Mouse (Mus musculus) hindbrain, embryonic 11.5 days (tissue): Measurements from ENCODE around the gene Chn1. TPM values are rescaled to one million over a fixed set of nuclear protein-coding genes. Genes with fewer than 3 reads are reported as not detected.
A peak's percentile ranks its signal among the peaks of the same experiment; 100 is the strongest.

ENCODE experiments used
- ATAC-seq: fragments of 200-750 bp; cut with Nextera tagmentation; 2 replicates; pipeline ENCODE4 v1.8.0; 2017; ENCODE audit warnings: mild to moderate bottlenecking, moderate TSS enrichment, moderate library complexity; ENCODE audit not compliant: low FRiP score
- DNase-seq: peaks from one replicate; pipeline ENCODE4 v3.0.0-alpha.2; 2015; ENCODE audit warnings: low spot score
- H3K27ac ChIP-seq: fragments of 300-500 bp; sonication (generic); 2 replicates; pipeline ENCODE4 v1.5.1; 2014; ENCODE audit warnings: mild to moderate bottlenecking, low read depth, low read length
- H3K27me3 ChIP-seq: fragments of 300-500 bp; sonication (generic); 2 replicates; pipeline ENCODE4 v1.6.1; 2014; ENCODE audit warnings: mild to moderate bottlenecking, low read length, moderate library complexity, mixed read lengths; ENCODE audit not compliant: control insufficient read depth, insufficient read depth
- H3K36me3 ChIP-seq: fragments of 300-500 bp; sonication (generic); 2 replicates; pipeline ENCODE4 v1.6.1; 2014; ENCODE audit warnings: mild to moderate bottlenecking, low read length, moderate library complexity, mixed read lengths; ENCODE audit not compliant: control insufficient read depth, insufficient read depth
- H3K4me1 ChIP-seq: fragments of 300-500 bp; sonication (generic); replicated peaks from 2 replicates; pipeline ENCODE4 v1.6.1; 2014; ENCODE audit warnings: low read length, mixed read lengths; ENCODE audit not compliant: control insufficient read depth, insufficient read depth
- H3K4me2 ChIP-seq: fragments of 300-500 bp; sonication (generic); replicated peaks from 2 replicates; pipeline ENCODE4 v1.6.1; 2014; ENCODE audit warnings: mild to moderate bottlenecking, low read depth, low read length
- H3K4me3 ChIP-seq: fragments of 300-500 bp; sonication (generic); 2 replicates; pipeline ENCODE4 v1.5.1; 2014; ENCODE audit warnings: low read depth, low read length
- H3K9ac ChIP-seq: fragments of 300-500 bp; sonication (generic); 2 replicates; pipeline ENCODE4 v1.6.1; 2014; ENCODE audit warnings: low read depth, low read length
- H3K9me3 ChIP-seq: fragments of 300-500 bp; sonication (generic); 2 replicates; pipeline ENCODE4 v1.6.1; 2016; ENCODE audit warnings: low read length; ENCODE audit not compliant: control insufficient read depth
- WGBS: fragments of 180-500 bp; shearing (Covaris S2); extraction: QIAGEN DNeasy Blood & Tissue Kit; methylation state at CpG from one replicate; pipeline ENCODE4 v1.1.7; 2014; 5-methylcytosine and 5-hydroxymethylcytosine counted together
- polyA plus RNA-seq: library from polyadenylated mRNA; unstranded; fragments of >200 nt; fragmentation: Nextera tagmentation; extraction: Ambion mirVana; gene quantifications from 2 replicates; pipeline ENCODE4 v1.2.1, GENCODE M21; 2014

The Chn1 gene
- polyA plus RNA-seq, 1 experiment from 2014 or later, result 90.3 TPM

GRCm38 (mm10) chr2:73788395-73788794 is 13.2 kb upstream of the Chn1 start:
- 82% methylated on average over 6 of the region's 6 CpGs for WGBS
- no peaks in the 10 kb centered on the region for H3K9me3 ChIP-seq
- no peak overlapping the region for H3K4me2 ChIP-seq
- ATAC-seq (no peak), DNase-seq (no peak)
- no peak overlapping the region for H3K27ac ChIP-seq
- H3K27me3 ChIP-seq, result no peaks in the 10 kb centered on the region
- H3K36me3 ChIP-seq, result no peaks in the 10 kb centered on the region
- H3K4me3 ChIP-seq, result no peak overlapping the region
- H3K9ac ChIP-seq, result no peak overlapping the region
- H3K4me1 ChIP-seq, result no peaks in the 10 kb centered on the region

DNA sequence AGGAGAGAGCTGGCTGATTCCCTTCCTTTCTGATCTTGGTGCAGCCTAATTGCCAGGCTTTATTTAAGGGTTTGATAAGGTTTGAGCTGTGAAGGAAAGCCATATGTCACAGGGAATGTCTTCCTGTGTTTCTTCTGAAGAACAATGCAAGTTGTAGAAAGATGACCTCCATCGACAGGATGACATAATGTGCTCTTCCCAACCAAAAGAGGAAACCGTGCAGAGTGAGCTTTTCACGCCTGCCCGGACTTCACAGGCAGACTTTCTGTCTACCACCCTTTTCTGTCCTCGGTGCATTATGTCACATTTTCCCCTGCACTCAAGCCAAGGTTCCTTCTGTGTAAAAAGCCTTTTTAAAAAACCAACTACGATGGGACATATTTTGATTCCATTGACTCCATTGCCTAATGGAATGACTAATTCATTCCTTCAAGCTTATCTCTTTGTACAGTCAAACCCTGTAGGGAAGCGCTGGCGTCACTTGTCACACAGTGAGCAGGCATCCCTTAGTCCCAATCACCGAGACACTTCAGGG is 7.3 kb upstream of the Chn1 start:
- no peaks in the 10 kb centered on the region for H3K9me3 ChIP-seq

DNA sequence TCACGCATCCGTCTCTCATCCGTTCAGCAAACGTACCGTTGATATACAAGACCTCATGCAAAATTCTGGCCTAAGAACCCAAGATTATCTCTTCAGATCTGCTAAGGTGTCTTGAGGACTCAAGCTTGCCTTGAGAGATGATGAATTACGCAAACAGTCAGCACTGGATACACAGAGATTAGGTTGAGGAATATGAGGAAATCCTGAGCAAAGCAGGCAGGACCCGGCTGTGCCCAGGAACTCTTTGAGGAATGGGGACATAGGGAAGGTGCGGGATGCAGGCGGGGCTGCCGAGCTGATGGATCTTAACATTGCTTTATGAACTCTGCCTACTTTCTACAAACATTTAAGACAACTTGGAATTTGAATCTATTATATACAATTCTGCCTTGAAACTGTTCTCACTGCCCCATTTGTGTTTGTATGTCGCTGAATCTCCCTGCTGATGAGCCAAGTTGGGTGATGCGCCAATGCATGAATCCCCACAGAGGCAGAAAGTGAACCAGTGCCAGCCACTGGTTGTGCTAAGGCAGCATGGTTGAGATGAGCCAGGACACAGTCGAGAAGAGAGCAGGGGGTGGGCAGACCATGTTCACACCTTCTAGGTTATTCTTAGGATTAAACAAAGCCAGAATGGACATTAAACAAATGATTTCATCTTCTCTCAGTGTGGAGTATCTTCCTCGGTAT is 5.3 kb upstream of the Chn1 start:
- ATAC-seq (no peak), DNase-seq (no peak)
- Histone ChIP-seq H3K4me3 (no peak overlapping the region), H3K9me3 (no peaks in the 10 kb centered on the region), H3K27ac (no peak overlapping the region), H3K27me3 (no peaks in the 10 kb centered on the region), H3K9ac (no peak overlapping the region), H3K36me3 (no peaks in the 10 kb centered on the region), H3K4me1 (no peaks in the 10 kb centered on the region), H3K4me2 (no peak overlapping the region)
- 84% methylated on average over 14 of the region's 14 CpGs for WGBS

More for the DNA sequence above, 7.3 kb upstream of the Chn1 start:
- Histone ChIP-seq H3K9ac (no peak overlapping the region), H3K27ac (no peak overlapping the region), H3K4me2 (no peak overlapping the region), H3K27me3 (no peaks in the 10 kb centered on the region), H3K36me3 (no peaks in the 10 kb centered on the region), H3K4me1 (no peaks in the 10 kb centered on the region), H3K4me3 (no peak overlapping the region)
- WGBS, result 56% methylated on average over 9 of the region's 9 CpGs
- DNase-seq (no peak), ATAC-seq (no peak)

DNA sequence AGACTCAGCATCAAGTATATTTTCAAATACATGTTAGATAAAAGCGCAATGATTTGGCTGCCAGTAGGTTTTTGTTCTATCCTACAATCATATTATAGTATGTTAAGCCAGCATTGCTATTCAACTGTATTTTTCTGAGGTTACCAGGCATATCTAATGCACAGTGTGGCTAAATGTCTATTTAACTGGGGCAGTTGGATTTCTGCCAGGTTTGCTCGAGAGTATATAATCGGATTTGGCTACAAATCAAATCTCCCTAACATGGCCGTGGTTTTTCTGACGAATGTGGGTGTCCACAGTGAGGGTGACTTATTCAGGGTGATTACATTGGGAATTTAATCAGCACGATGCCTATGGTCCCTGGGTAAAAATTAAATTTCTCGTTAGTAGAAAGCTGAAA is 4.7 kb upstream of the Chn1 start:
- DNase-seq, result no peak
- Histone ChIP-seq H3K4me2 (no peak overlapping the region), H3K4me3 (no peak overlapping the region), H3K9ac (no peak overlapping the region), H3K9me3 (no peaks in the 10 kb centered on the region), H3K27ac (no peak overlapping the region), H3K27me3 (no peaks in the 10 kb centered on the region), H3K4me1 (no peaks in the 10 kb centered on the region), H3K36me3 (no peaks in the 10 kb centered on the region)
- no peak for ATAC-seq
- WGBS, result 80% methylated on average over 7 of the region's 7 CpGs

DNA sequence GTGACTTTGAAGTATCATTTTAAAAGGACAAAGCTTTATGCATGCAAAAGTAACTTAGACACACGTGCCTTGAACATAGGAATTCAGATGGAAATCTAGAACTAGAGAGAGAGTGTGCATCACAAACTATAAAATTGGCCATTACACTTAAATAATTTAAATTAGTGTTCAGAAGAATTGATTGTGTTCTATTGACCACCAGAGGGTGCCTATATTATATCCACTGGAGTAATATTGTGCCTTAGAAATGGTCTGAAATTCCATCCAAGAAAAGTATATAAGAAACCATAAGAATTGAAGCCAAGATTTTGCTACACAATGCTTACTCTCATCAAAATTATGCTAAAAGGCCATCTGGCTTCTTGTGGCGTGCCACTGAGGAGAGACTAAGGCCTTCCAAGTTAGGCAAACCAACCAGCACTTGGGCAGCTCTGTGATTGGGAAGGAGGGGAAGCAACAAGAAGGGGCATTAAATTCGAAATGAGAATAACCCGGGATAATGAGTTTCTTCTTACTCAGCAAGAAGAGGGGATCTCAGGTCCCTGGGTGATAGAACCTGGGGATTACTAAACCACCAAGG is 4.0 kb upstream of the Chn1 start:
- ATAC-seq (no peak), DNase-seq (no peak)
- H3K27ac ChIP-seq, result no peak overlapping the region
- 82% methylated on average over 4 of the region's 4 CpGs for WGBS
- no peaks in the 10 kb centered on the region for H3K9me3 ChIP-seq
- no peaks in the 10 kb centered on the region for H3K4me1 ChIP-seq
- H3K4me3 ChIP-seq, result no peak overlapping the region
- no peaks in the 10 kb centered on the region for H3K36me3 ChIP-seq
- no peak overlapping the region for H3K9ac ChIP-seq
- no peak overlapping the region for H3K4me2 ChIP-seq
- H3K27me3 ChIP-seq, result no peaks in the 10 kb centered on the region

GRCm38 (mm10) chr2:73776936-73777335 is 1.8 kb upstream of the Chn1 start:
- Histone ChIP-seq H3K4me2 (no peak overlapping the region), H3K36me3 (no peaks in the 10 kb centered on the region), H3K27ac (no peak overlapping the region), H3K4me3 (no peak overlapping the region), H3K4me1 (no peaks in the 10 kb centered on the region), H3K9me3 (no peaks in the 10 kb centered on the region), H3K27me3 (no peaks in the 10 kb centered on the region), H3K9ac (no peak overlapping the region)
- ATAC-seq, result no peak
- no peak for DNase-seq
- WGBS, result 40% methylated on average over 4 of the region's 4 CpGs

GRCm38 (mm10) chr2:73775683-73776310 is 651 bp upstream of the Chn1 start:
- under 1% methylated on average over 22 of the region's 22 CpGs for WGBS
- Histone ChIP-seq H3K4me2 (peak overlapping the region; percentile 48), H3K9ac (peak overlapping the region; percentile 95), H3K4me3 (peak overlapping the region; percentile 83), H3K27ac (peak overlapping the region; percentile 94), H3K36me3 (no peaks in the 10 kb centered on the region), H3K27me3 (no peaks in the 10 kb centered on the region), H3K9me3 (no peaks in the 10 kb centered on the region), H3K4me1 (no peaks in the 10 kb centered on the region)
- peak; percentile 53 for DNase-seq
- peak; percentile 66; the same call in 1 of the 2 replicates for ATAC-seq

DNA sequence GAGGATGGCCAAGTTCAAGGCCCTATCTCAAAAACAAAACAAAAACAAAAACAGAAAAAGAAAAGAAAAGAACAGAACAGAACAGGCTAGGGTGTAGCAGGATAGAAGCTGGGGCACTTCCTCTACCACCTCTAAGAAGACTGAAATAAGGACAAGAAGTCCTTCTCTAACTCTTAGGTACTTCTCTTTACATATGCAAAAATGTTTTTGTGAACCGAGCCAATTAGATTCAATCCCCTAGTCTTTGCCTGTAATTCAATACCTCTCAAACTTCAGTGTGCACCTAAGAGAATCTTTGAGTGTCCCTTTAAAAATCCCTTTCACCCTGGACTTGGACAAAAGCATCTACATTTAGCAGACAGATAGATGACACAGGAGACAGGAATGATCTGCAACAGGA is 2.2 kb downstream of the Chn1 start:
- Histone ChIP-seq H3K27ac (no peak overlapping the region), H3K4me2 (peak overlapping the region; percentile 35), H3K9me3 (no peaks in the 10 kb centered on the region), H3K36me3 (no peaks in the 10 kb centered on the region), H3K4me1 (no peaks in the 10 kb centered on the region), H3K4me3 (peak overlapping the region; percentile 83; the same call in 1 of the 2 replicates), H3K9ac (no peak overlapping the region), H3K27me3 (no peaks in the 10 kb centered on the region)
- DNase-seq, result no peak
- ATAC-seq, result no peak
- 23% methylated on average over 1 of the region's 1 CpGs for WGBS
